Mouse (Mus musculus): Measurements from ENCODE around the gene Synm. TPM values are rescaled to one million over a fixed set of nuclear protein-coding genes. Genes with fewer than 3 reads are reported as not detected.
A peak's percentile ranks its signal among the peaks of the same experiment; 100 is the strongest.

The Synm gene
- polyA plus RNA-seq, 1 experiment from 2014 or later, result 1.9 TPM

GRCm38 (mm10) chr7:67741706-67742105 lies 17.8 kb downstream of the Synm start:
- no peak overlapping the region for H3K27ac ChIP-seq
- no peak overlapping the region for H3K4me3 ChIP-seq
- peaks cover 13% of the 10 kb centered on the region for H3K4me1 ChIP-seq
- ATAC-seq, result peak; percentile 73
- H3K4me2 ChIP-seq, result no peak overlapping the region
- no peaks in the 10 kb centered on the region for H3K36me3 ChIP-seq (ENCODE audit: poor library complexity, severe bottlenecking)
- WGBS, result 60% methylated on average over 7 of the region's 7 CpGs
- no peaks in the 10 kb centered on the region for H3K9me3 ChIP-seq (replicated peaks)
- H3K27me3 ChIP-seq, result no peaks in the 10 kb centered on the region
- H3K9ac ChIP-seq, result no peak overlapping the region

DNA sequence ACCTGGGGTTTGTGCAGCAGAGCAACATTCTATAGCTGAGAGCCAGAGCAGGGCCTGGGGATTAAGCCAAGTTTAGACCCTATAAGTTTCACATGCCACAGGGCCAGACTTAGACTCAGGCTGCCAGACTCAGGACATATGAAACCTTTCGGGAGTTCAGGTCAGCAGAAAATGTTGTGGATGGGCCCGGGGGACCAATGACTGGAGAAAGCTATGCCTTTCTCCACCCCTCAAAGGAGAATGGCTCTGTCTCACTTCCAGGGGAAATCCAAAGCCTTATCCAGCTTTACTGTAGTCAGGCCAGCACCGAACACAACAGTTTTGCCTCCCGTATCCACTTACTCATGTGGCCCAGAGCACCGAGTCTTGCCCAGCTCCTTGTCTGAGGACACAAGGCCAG lies 18.7 kb downstream of the Synm start:
- no peak overlapping the region for H3K27ac ChIP-seq
- no peak overlapping the region for H3K4me3 ChIP-seq
- no peak overlapping the region for H3K9ac ChIP-seq
- H3K36me3 ChIP-seq (ENCODE audit: poor library complexity, severe bottlenecking), result no peaks in the 10 kb centered on the region
- no peaks in the 10 kb centered on the region for H3K9me3 ChIP-seq (replicated peaks)
- ATAC-seq, result no peak
- H3K4me1 ChIP-seq, result peaks cover 13% of the 10 kb centered on the region
- WGBS, result 93% methylated on average over 5 of the region's 5 CpGs
- H3K4me2 ChIP-seq, result no peak overlapping the region
- H3K27me3 ChIP-seq, result no peaks in the 10 kb centered on the region

DNA sequence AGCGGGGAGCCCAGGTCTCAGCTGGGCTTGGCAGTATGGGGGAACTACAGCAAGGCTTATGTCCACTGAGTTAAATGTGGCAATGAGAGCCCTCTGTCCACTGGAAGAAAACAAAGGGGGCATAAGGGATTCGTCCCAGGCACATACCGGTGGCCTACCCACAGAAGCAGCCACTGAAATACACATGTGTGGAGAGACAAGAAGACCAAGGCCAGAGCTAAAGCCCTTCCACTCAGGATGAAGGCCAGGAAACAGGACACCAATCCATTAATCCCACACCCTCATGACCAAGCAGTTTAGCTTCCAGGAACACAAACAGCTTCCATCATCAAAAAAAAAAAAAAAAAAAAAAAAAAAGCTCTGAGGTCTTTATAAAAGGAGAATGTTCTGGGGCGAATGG lies 19.2 kb downstream of the Synm start:
- Histone ChIP-seq H3K9me3 (replicated peaks) (no peaks in the 10 kb centered on the region), H3K4me2 (no peak overlapping the region), H3K27ac (no peak overlapping the region), H3K4me3 (no peak overlapping the region), H3K4me1 (peaks cover 13% of the 10 kb centered on the region), H3K27me3 (no peaks in the 10 kb centered on the region), H3K9ac (no peak overlapping the region), H3K36me3 (ENCODE audit: poor library complexity, severe bottlenecking) (no peaks in the 10 kb centered on the region)
- no peak for ATAC-seq
- whole genome bisulfite sequencing, result 86% methylated on average over 4 of the region's 4 CpGs

DNA sequence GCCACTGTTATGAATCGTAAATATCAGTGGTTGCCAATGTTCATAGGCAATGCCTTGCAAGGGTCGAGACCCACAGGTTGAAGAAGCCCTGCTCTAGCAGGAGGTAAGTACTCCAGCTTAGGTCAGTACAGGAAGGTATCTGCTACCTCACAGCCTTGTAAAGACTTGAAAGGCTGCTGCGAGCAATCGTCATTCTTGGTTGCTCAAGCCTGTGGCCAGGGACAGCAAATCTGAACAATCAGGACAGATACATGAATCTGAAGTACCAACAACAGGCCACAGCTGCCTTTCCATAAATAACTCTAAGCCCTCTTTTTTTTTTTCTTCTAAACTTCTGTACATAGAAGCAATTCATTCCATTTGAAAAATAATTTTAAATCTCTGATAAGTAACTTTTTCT lies 27.3 kb downstream of the Synm start:
- Histone ChIP-seq H3K4me3 (no peak overlapping the region), H3K9ac (no peak overlapping the region), H3K4me2 (no peak overlapping the region), H3K36me3 (ENCODE audit: poor library complexity, severe bottlenecking) (peaks cover 10% of the 10 kb centered on the region), H3K27ac (no peak overlapping the region), H3K27me3 (no peaks in the 10 kb centered on the region), H3K4me1 (no peaks in the 10 kb centered on the region), H3K9me3 (replicated peaks) (no peaks in the 10 kb centered on the region)
- no peak for ATAC-seq
- WGBS, result 86% methylated on average over 4 of the region's 4 CpGs

GRCm38 (mm10) chr7:67730431-67731110 lies 29.0 kb downstream of the Synm start:
- Histone ChIP-seq H3K4me3 (no peak overlapping the region), H3K27me3 (no peaks in the 10 kb centered on the region), H3K9me3 (replicated peaks) (no peaks in the 10 kb centered on the region), H3K4me2 (no peak overlapping the region), H3K27ac (no peak overlapping the region), H3K4me1 (no peaks in the 10 kb centered on the region), H3K9ac (no peak overlapping the region), H3K36me3 (ENCODE audit: poor library complexity, severe bottlenecking) (peaks cover 22% of the 10 kb centered on the region)
- WGBS, result 74% methylated on average over 5 of the region's 5 CpGs
- no peak for ATAC-seq

- Histone ChIP-seq H3K27ac (no peak overlapping the region), H3K36me3 (ENCODE audit: poor library complexity, severe bottlenecking) (peaks cover 31% of the 10 kb centered on the region), H3K4me1 (no peaks in the 10 kb centered on the region), H3K4me3 (no peak overlapping the region), H3K4me2 (no peak overlapping the region), H3K9ac (no peak overlapping the region), H3K27me3 (no peaks in the 10 kb centered on the region), H3K9me3 (replicated peaks) (no peaks in the 10 kb centered on the region)
- no peak for ATAC-seq
- 93% methylated on average over 4 of the region's 4 CpGs for WGBS
These were observed 30.7 kb downstream of the Synm start for GRCm38 (mm10) chr7:67728809-67729208.

- Histone ChIP-seq H3K36me3 (ENCODE audit: poor library complexity, severe bottlenecking) (peaks cover 31% of the 10 kb centered on the region), H3K4me1 (no peaks in the 10 kb centered on the region), H3K27ac (no peak overlapping the region), H3K9ac (no peak overlapping the region), H3K4me2 (no peak overlapping the region), H3K4me3 (no peak overlapping the region), H3K9me3 (replicated peaks) (no peaks in the 10 kb centered on the region), H3K27me3 (no peaks in the 10 kb centered on the region)
- WGBS, result 97% methylated on average over 4 of the region's 4 CpGs
- no peak for ATAC-seq
These were observed 31.3 kb downstream of the Synm start for GRCm38 (mm10) chr7:67728203-67728602.

DNA sequence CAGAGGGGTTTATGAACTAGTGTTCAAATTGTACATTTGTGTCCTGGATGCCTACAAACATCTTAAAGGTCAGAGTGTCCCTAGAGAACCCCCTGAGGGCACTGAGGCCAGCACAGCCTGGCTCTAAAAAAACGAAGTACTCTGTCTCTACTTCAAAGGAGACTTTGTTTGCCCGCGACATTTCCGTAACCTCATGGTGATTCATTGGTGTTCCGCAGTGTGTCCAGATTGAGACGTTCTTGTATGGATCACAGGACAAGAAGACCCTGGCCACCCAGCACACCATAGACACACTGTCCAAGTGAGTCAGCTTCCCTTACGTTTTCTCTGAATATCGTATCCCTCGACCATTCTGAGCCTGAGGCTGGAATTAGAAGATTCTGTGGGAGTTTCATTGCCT lies 34.5 kb downstream of the Synm start:
- no peak overlapping the region for H3K27ac ChIP-seq
- 83% methylated on average over 9 of the region's 9 CpGs for WGBS

DNA sequence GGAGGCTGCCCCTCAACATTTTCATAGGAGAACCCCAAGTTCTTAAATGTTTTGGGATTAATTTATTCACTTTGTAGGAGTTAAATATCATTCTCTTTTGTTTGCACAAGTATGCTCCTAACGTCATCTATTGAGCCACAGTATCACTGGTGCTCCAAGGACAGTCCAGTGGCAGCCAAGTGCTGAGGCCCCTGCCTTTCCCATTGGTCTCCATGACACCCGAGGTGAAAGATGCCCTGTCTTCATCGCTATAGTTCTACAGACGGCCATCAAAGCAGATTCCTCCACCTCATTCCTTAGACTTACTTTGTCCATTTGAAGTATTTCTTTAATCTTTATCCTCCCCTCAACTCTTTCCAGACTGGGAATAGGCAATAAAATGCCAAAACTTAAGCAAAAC lies 35.0 kb downstream of the Synm start:
- WGBS, result 78% methylated on average over 4 of the region's 4 CpGs
- no peak overlapping the region for H3K4me3 ChIP-seq
- no peak overlapping the region for H3K9ac ChIP-seq
- H3K36me3 ChIP-seq (ENCODE audit: poor library complexity, severe bottlenecking), result peaks cover 33% of the 10 kb centered on the region
- ATAC-seq, result no peak
- H3K4me1 ChIP-seq, result no peaks in the 10 kb centered on the region; the same call in 1 of the 2 replicates
- no peak overlapping the region for H3K27ac ChIP-seq
- H3K4me2 ChIP-seq, result no peak overlapping the region
- no peaks in the 10 kb centered on the region for H3K9me3 ChIP-seq (replicated peaks)
- no peaks in the 10 kb centered on the region for H3K27me3 ChIP-seq

More for the DNA sequence above, 34.5 kb downstream of the Synm start:
- no peak overlapping the region for H3K4me3 ChIP-seq
- H3K4me2 ChIP-seq, result no peak overlapping the region
- H3K9me3 ChIP-seq (replicated peaks), result no peaks in the 10 kb centered on the region
- H3K27me3 ChIP-seq, result no peaks in the 10 kb centered on the region
- H3K9ac ChIP-seq, result no peak overlapping the region
- no peak for ATAC-seq
- H3K4me1 ChIP-seq, result no peaks in the 10 kb centered on the region; the same call in 1 of the 2 replicates
- H3K36me3 ChIP-seq (ENCODE audit: poor library complexity, severe bottlenecking), result peaks cover 31% of the 10 kb centered on the region

GRCm38 (mm10) chr7:67722163-67722562 lies 37.4 kb downstream of the Synm start:
- H3K9me3 ChIP-seq (replicated peaks), result no peaks in the 10 kb centered on the region
- no peaks in the 10 kb centered on the region for H3K27me3 ChIP-seq
- no peak overlapping the region for H3K4me3 ChIP-seq
- ATAC-seq, result no peak
- peaks cover 26% of the 10 kb centered on the region for H3K36me3 ChIP-seq (ENCODE audit: poor library complexity, severe bottlenecking)
- no peak overlapping the region for H3K9ac ChIP-seq
- 44% methylated on average over 2 of the region's 2 CpGs for WGBS
- no peak overlapping the region for H3K27ac ChIP-seq
- H3K4me2 ChIP-seq, result no peak overlapping the region
- peaks cover 5% of the 10 kb centered on the region; the same call in 1 of the 2 replicates for H3K4me1 ChIP-seq

- Histone ChIP-seq H3K27ac (no peak overlapping the region), H3K4me2 (no peak overlapping the region), H3K9ac (no peak overlapping the region), H3K36me3 (ENCODE audit: poor library complexity, severe bottlenecking) (peaks cover 9% of the 10 kb centered on the region; the same call in 1 of the 2 replicates), H3K9me3 (replicated peaks) (no peaks in the 10 kb centered on the region), H3K4me1 (peaks cover 17% of the 10 kb centered on the region), H3K27me3 (no peaks in the 10 kb centered on the region), H3K4me3 (no peak overlapping the region)
- ATAC-seq, result no peak
- 70% methylated on average over 8 of the region's 8 CpGs for WGBS
These were observed 40.7 kb downstream of the Synm start for GRCm38 (mm10) chr7:67718804-67719203.

DNA sequence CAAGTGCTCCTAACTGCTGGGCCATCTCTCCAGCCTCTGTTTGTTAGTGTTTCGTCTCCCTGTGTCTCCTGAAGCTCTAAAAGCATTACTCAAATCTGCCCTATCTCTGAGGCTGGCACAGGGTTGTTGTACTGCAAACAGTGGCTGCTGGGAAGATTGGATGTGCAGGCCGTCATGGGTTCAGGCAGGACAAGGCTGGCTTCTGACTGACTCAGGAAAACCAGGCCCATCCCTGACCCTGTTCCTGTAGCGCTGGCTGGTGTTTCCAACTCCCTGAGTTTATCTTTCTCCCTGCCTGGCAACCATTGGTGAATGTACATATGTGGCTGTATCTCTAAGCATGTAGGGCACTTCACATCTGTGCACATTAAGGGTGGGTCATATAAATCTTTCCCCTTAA lies 42.0 kb downstream of the Synm start:
- no peaks in the 10 kb centered on the region for H3K9me3 ChIP-seq (replicated peaks)
- H3K4me3 ChIP-seq, result no peak overlapping the region
- peaks cover 19% of the 10 kb centered on the region for H3K4me1 ChIP-seq
- 0 out of 2 replicates have a peak overlapping the region, but pooled peaks have one; percentile 15 for H3K27ac ChIP-seq
- H3K4me2 ChIP-seq, result no peak overlapping the region
- no peaks in the 10 kb centered on the region for H3K27me3 ChIP-seq
- no peak overlapping the region for H3K9ac ChIP-seq
- 90% methylated on average over 3 of the region's 3 CpGs for WGBS
- no peak for ATAC-seq
- peaks cover 17% of the 10 kb centered on the region for H3K36me3 ChIP-seq (ENCODE audit: poor library complexity, severe bottlenecking)

DNA sequence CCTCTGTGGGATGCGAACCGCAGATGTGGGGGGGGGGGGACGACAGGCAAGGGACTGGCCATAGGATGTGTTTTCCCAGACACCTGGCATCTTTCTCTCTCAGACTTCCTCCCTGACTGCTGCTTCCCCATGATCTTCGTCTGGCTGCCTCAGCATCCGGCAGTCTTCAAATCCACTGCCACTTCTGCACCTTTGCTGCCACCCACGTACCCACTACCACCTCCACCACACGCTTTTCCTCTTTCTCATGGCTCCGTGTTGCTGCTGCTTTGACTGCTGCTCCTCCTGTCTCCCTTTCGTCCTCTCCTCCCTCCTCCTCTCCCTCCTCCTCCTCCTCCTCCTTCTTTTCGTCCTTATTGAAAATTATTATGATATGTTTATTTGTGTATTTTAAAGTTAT lies 42.6 kb downstream of the Synm start:
- Histone ChIP-seq H3K4me2 (no peak overlapping the region), H3K4me1 (peaks cover 19% of the 10 kb centered on the region), H3K9ac (no peak overlapping the region), H3K36me3 (ENCODE audit: poor library complexity, severe bottlenecking) (peaks cover 21% of the 10 kb centered on the region), H3K27ac (no peak overlapping the region), H3K9me3 (replicated peaks) (no peaks in the 10 kb centered on the region), H3K4me3 (no peak overlapping the region), H3K27me3 (no peaks in the 10 kb centered on the region)
- WGBS, result 91% methylated on average over 10 of the region's 10 CpGs
- no peak for ATAC-seq
